Mouse (Mus musculus): ENCODE measurements at regions not wholly inside any gene's neighbourhood (a gene's known extent, or its start where the extent isn't known, plus 50 kb on each side); places are given as distances from the start of the nearest gene placed in this dataset.

GRCm38 (mm10) chr2:109511142-109511541 lies 163.4 kb upstream of the Bdnf start:
- Histone ChIP-seq H3K4me1 (0 out of 2 replicates have a peak, but pooled peaks cover 4% of the 10 kb centered on the region), H3K27me3 (ENCODE audit: poor library complexity, severe bottlenecking) (no peaks in the 10 kb centered on the region), H3K4me3 (no peak overlapping the region), H3K36me3 (replicated peaks) (no peaks in the 10 kb centered on the region), H3K9me3 (no peaks in the 10 kb centered on the region), H3K27ac (no peak overlapping the region)
- DNase-seq (ENCODE audit: extremely low spot score, low spot score), result no peak
- WGBS, result 85% methylated on average over 4 of the region's 4 CpGs

GRCm38 (mm10) chr2:109519261-109519660 lies 155.2 kb upstream of the Bdnf start:
- Histone ChIP-seq H3K27me3 (ENCODE audit: poor library complexity, severe bottlenecking) (no peaks in the 10 kb centered on the region), H3K27ac (no peak overlapping the region), H3K4me3 (no peak overlapping the region), H3K4me1 (no peaks in the 10 kb centered on the region), H3K9me3 (no peaks in the 10 kb centered on the region), H3K36me3 (replicated peaks) (no peaks in the 10 kb centered on the region)
- no peak for DNase-seq (ENCODE audit: extremely low spot score, low spot score)
- 94% methylated on average over 4 of the region's 4 CpGs for WGBS

DNA sequence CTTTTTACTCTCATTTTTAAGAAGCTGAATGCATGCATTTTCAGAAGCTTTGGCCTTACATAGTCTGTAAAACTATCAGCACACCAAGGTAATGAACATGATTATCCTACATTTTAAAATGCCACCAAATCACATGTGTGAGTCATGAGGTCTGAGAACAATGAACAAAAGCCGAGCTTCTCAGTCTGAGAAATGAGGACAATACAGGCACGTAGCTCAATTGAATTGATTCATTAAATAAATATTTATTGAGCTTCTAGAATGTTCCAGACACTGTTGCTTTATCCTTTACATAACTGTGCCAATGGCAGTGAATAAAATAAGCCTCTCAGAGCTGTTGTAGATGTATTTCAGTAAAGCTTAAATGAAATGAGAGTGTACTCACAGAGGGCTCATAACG lies 154.0 kb upstream of the Bdnf start:
- Histone ChIP-seq H3K27ac (no peak overlapping the region), H3K36me3 (replicated peaks) (no peaks in the 10 kb centered on the region), H3K4me1 (no peaks in the 10 kb centered on the region), H3K9me3 (no peaks in the 10 kb centered on the region), H3K4me3 (no peak overlapping the region), H3K27me3 (ENCODE audit: poor library complexity, severe bottlenecking) (no peaks in the 10 kb centered on the region)
- no peak for DNase-seq (ENCODE audit: extremely low spot score, low spot score)
- WGBS, result 86% methylated on average over 3 of the region's 3 CpGs

DNA sequence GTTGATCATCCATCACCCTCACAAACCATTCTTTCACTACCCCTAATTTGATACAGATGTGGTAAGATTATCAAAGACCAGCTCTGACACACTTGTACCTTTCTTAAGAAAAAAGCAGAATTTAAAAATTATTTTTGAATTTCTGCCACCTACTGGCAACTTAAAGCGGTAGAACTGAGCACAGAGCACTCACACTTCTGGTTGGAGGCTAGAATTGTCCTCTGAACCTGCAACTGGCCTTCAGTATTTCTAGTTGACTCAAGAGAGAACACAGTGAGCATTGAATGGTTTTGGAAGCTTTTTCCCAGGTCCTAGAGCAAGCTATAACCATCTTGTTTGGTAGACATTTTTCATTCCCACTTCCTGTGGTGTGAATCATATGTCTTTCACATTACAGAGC lies 135.0 kb upstream of the Bdnf start:
- Histone ChIP-seq H3K36me3 (replicated peaks) (no peaks in the 10 kb centered on the region), H3K27me3 (ENCODE audit: poor library complexity, severe bottlenecking) (no peaks in the 10 kb centered on the region), H3K27ac (no peak overlapping the region), H3K9me3 (no peaks in the 10 kb centered on the region), H3K4me3 (no peak overlapping the region), H3K4me1 (no peaks in the 10 kb centered on the region)
- WGBS, result 70% methylated on average over 1 of the region's 1 CpGs
- DNase-seq (ENCODE audit: extremely low spot score, low spot score), result no peak

GRCm38 (mm10) chr2:109546486-109547115 lies 127.9 kb upstream of the Bdnf start:
- Histone ChIP-seq H3K27ac (no peak overlapping the region), H3K9me3 (no peaks in the 10 kb centered on the region), H3K27me3 (ENCODE audit: poor library complexity, severe bottlenecking) (no peaks in the 10 kb centered on the region), H3K4me1 (no peaks in the 10 kb centered on the region), H3K4me3 (no peak overlapping the region), H3K36me3 (replicated peaks) (no peaks in the 10 kb centered on the region)
- no peak for DNase-seq (ENCODE audit: extremely low spot score, low spot score)
- WGBS, result 94% methylated on average over 7 of the region's 7 CpGs

DNA sequence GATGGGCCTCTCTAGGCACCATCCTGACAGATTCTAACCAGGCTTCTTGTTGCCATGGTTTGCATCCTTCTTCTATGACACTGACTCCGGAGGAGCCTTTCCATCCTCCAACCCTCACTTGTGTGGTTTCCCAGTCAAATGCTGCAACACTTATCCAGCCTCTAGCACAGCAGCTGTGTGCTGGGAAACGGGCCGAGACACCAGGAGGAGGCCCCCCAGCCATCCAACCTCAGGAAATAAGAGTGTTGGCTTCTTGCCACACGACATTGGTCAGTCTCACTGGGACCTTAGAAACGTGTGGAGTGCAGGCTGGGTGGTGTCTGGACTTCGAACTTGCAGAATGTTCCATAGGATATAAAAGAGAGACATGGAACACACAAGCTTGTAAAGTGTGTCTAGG lies 119.9 kb upstream of the Bdnf start:
- Histone ChIP-seq H3K9me3 (no peaks in the 10 kb centered on the region; the same call in 1 of the 2 replicates), H3K27ac (no peak overlapping the region), H3K4me3 (no peak overlapping the region), H3K27me3 (ENCODE audit: poor library complexity, severe bottlenecking) (no peaks in the 10 kb centered on the region), H3K4me1 (peaks cover 12% of the 10 kb centered on the region), H3K36me3 (replicated peaks) (no peaks in the 10 kb centered on the region)
- DNase-seq (ENCODE audit: extremely low spot score, low spot score), result no peak
- WGBS, result 90% methylated on average over 6 of the region's 6 CpGs

GRCm38 (mm10) chr2:109559088-109560030 lies 115.1 kb upstream of the Bdnf start:
- H3K27me3 ChIP-seq (ENCODE audit: poor library complexity, severe bottlenecking), result no peaks in the 10 kb centered on the region
- no peaks in the 10 kb centered on the region for H3K9me3 ChIP-seq
- H3K36me3 ChIP-seq (replicated peaks), result no peaks in the 10 kb centered on the region
- no peak for DNase-seq (ENCODE audit: extremely low spot score, low spot score)
- peaks cover 13% of the 10 kb centered on the region for H3K4me1 ChIP-seq
- 83% methylated on average over 9 of the region's 9 CpGs for WGBS
- H3K27ac ChIP-seq, result no peak overlapping the region
- no peak overlapping the region for H3K4me3 ChIP-seq

DNA sequence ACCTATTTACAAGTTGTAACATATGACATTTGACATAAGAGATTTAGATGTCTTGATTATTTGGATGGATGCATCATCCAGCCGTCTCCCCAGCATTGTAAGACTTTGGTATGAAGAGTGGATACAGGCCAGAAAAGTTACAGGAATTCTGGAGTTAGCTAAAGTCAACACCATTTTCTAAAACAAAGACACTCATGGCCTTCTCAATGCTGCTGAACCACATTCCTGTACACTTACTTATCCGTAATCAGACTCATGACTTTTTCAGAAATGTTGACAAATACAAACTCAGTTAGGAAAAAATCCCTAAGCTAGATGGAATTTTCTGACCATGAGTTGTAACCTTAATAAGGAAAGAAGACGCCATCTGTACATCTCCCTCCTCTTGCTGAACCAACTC lies 111.5 kb upstream of the Bdnf start:
- no peak for DNase-seq (ENCODE audit: extremely low spot score, low spot score)
- Histone ChIP-seq H3K4me3 (no peak overlapping the region), H3K27ac (no peak overlapping the region), H3K27me3 (ENCODE audit: poor library complexity, severe bottlenecking) (no peaks in the 10 kb centered on the region), H3K36me3 (replicated peaks) (no peaks in the 10 kb centered on the region), H3K9me3 (no peaks in the 10 kb centered on the region), H3K4me1 (peaks cover 9% of the 10 kb centered on the region; the same call in 1 of the 2 replicates)
- 92% methylated on average over 3 of the region's 3 CpGs for WGBS

GRCm38 (mm10) chr2:109576946-109577345 lies 97.6 kb upstream of the Bdnf start:
- no peak for DNase-seq (ENCODE audit: extremely low spot score, low spot score)
- Histone ChIP-seq H3K27me3 (ENCODE audit: poor library complexity, severe bottlenecking) (peaks cover 9% of the 10 kb centered on the region; the same call in 1 of the 2 replicates), H3K27ac (no peak overlapping the region), H3K36me3 (replicated peaks) (no peaks in the 10 kb centered on the region), H3K4me1 (peaks cover 16% of the 10 kb centered on the region), H3K4me3 (no peak overlapping the region), H3K9me3 (no peaks in the 10 kb centered on the region)

DNA sequence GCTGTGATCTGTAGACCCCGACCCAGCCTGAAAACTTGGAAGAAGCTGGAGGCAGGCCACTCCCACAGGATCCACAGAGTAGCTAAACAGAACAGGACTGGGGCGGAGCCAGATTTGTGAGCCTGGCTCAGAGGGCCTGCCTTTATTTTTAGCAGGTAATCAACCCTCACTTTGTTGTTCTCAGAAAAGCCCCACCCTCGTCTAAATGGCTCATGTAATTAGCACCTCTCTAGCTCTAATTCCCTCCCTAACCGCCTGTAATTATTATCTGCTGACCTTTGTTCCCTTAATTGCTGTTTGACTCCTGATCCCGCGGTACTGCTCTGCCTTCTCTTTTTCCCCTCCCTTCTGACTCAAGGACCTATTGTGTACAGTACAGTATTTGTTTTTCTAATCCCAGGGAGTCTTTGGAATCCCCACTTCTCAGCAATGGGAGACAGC lies 95.6 kb upstream of the Bdnf start:
- Histone ChIP-seq H3K4me3 (peak overlapping the region; percentile 16; the same call in 1 of the 2 replicates), H3K36me3 (replicated peaks) (no peaks in the 10 kb centered on the region), H3K27me3 (ENCODE audit: poor library complexity, severe bottlenecking) (peaks cover 9% of the 10 kb centered on the region; the same call in 1 of the 2 replicates), H3K9me3 (no peaks in the 10 kb centered on the region), H3K27ac (no peak overlapping the region), H3K4me1 (peaks cover 22% of the 10 kb centered on the region)
- WGBS, result 3% methylated on average over 6 of the region's 6 CpGs
- DNase-seq (ENCODE audit: extremely low spot score, low spot score), result peak; percentile 19

- Histone ChIP-seq H3K27me3 (ENCODE audit: poor library complexity, severe bottlenecking) (no peaks in the 10 kb centered on the region), H3K36me3 (replicated peaks) (no peaks in the 10 kb centered on the region), H3K9me3 (no peaks in the 10 kb centered on the region), H3K4me3 (no peak overlapping the region), H3K27ac (no peak overlapping the region), H3K4me1 (peaks cover 13% of the 10 kb centered on the region)
- no peak for DNase-seq (ENCODE audit: extremely low spot score, low spot score)
- 86% methylated on average over 9 of the region's 9 CpGs for WGBS
Measured at GRCm38 (mm10) chr2:109618341-109619058, 56.0 kb upstream of the Bdnf start.

- Histone ChIP-seq H3K4me3 (no peak overlapping the region), H3K36me3 (replicated peaks) (no peaks in the 10 kb centered on the region), H3K27ac (no peak overlapping the region), H3K4me1 (peaks cover 13% of the 10 kb centered on the region), H3K27me3 (ENCODE audit: poor library complexity, severe bottlenecking) (no peaks in the 10 kb centered on the region), H3K9me3 (no peaks in the 10 kb centered on the region)
- 86% methylated on average over 6 of the region's 6 CpGs for WGBS
- DNase-seq (ENCODE audit: extremely low spot score, low spot score), result no peak
Measured at GRCm38 (mm10) chr2:109619676-109620075, 54.8 kb upstream of the Bdnf start.

Measured in forebrain, embryonic 10.5 days (tissue).